Mouse (Mus musculus): Measurements from ENCODE around the gene Fryl.

DNA sequence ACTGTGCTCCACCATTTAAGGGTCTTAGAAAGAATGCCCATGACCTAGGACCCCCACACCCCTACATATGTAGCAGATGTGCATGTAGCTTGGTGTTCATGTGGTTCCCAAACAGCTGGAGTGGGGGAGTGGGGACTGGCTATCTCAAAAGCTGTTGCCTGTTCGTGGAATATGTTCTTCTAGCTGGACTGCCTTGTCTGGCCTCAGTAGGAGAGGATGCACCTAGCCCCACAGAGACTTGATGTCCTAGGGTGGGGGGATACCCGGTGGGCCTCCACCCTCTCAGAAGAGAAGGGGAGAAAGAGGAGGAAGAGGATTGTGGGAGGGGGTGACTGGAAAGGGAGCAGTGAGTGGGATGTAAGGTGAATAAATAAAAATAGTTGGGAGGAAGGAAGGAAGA lies 18.5 kb upstream of the Fryl start:
- TF ChIP-seq POLR2A (IDR thresholded peaks at IDR 0.05; ENCODE audit: insufficient read length, low read depth), result no peak
- no peak for TF ChIP-seq MYOG (IDR thresholded peaks at IDR 0.05; ENCODE audit: control insufficient read depth in 1 of 3, insufficient read depth in 1 of 3, insufficient read length in 2 of 3, low read depth in 2 of 3)
- TF ChIP-seq MAX (IDR thresholded peaks at IDR 0.05; ENCODE audit: low read depth), result no peak
- no peak for TF ChIP-seq REST (IDR thresholded peaks at IDR 0.05; ENCODE audit: insufficient read depth, insufficient read length)
- TF ChIP-seq MYOD1 (IDR thresholded peaks at IDR 0.05; ENCODE audit: control insufficient read depth in 1 of 3, insufficient read length in 2 of 3, low read depth in 2 of 3), result no peak
- TF ChIP-seq USF1 (IDR thresholded peaks at IDR 0.05; ENCODE audit: low read depth), result no peak
- no peak for TF ChIP-seq POLR2AphosphoS2 (IDR thresholded peaks at IDR 0.05; ENCODE audit: insufficient read length, low read depth)
- TF ChIP-seq CEBPB (IDR thresholded peaks at IDR 0.05; ENCODE audit: insufficient read depth, poor library complexity, severe bottlenecking), result no peak
- no peak for TF ChIP-seq TCF3 (IDR thresholded peaks at IDR 0.05; ENCODE audit: insufficient read length, low read depth)
- no peak for TF ChIP-seq TCF12 (IDR thresholded peaks at IDR 0.05; ENCODE audit: insufficient read depth, poor library complexity, severe bottlenecking)

Measured in myocyte (in vitro differentiated cells).